Mouse (Mus musculus): Measurements from ENCODE around the gene Ncaph2.
A peak's percentile ranks its signal among the peaks of the same experiment; 100 is the strongest.

Gene Ncaph2

GRCm38 (mm10) chr15:89355241-89356187 lies at the start of gene Ncaph2, which contains the start of gene Lmf2:
TSS of gene Ncaph2 (plus strand) at chr15:89355719.
TSS of gene Lmf2 (minus strand) at chr15:89355659.
- peak; percentile 95 for DNase-seq

- DNase-seq = no peak
Measured at GRCm38 (mm10) chr15:89305966-89306365, 49.6 kb upstream of the Ncaph2 start.

- DNase-seq = no peak
Measured at GRCm38 (mm10) chr15:89307461-89307860, 48.1 kb upstream of the Ncaph2 start.

- DNase-seq = no peak
Measured at GRCm38 (mm10) chr15:89308406-89309139, 46.9 kb upstream of the Ncaph2 start.

GRCm38 (mm10) chr15:89309962-89310498 lies 45.5 kb upstream of the Ncaph2 start:
- no peak for DNase-seq

GRCm38 (mm10) chr15:89313359-89313758 lies 42.2 kb upstream of the Ncaph2 start:
- DNase-seq = no peak

- DNase-seq = no peak
Measured at GRCm38 (mm10) chr15:89314107-89314506, 41.4 kb upstream of the Ncaph2 start.

- peak; percentile 52 for DNase-seq
Measured at GRCm38 (mm10) chr15:89314511-89315189, 40.9 kb upstream of the Ncaph2 start.

- DNase-seq = peak; percentile 95
Measured at GRCm38 (mm10) chr15:89315190-89315731, 40.3 kb upstream of the Ncaph2 start, which contains the start of gene Sbf1. TSS of gene Sbf1 (minus strand) at chr15:89315311.

GRCm38 (mm10) chr15:89316146-89316545 lies 39.4 kb upstream of the Ncaph2 start:
- DNase-seq = no peak

- DNase-seq = no peak
Measured at GRCm38 (mm10) chr15:89321264-89321663, 34.3 kb upstream of the Ncaph2 start.

GRCm38 (mm10) chr15:89322670-89323522 lies 32.6 kb upstream of the Ncaph2 start, which contains the start of gene Adm2:
TSS of gene Adm2 (plus strand) at chr15:89322720.
- DNase-seq = no peak

- no peak for DNase-seq
Measured at GRCm38 (mm10) chr15:89323656-89324055, 31.9 kb upstream of the Ncaph2 start.

- DNase-seq = no peak
Measured at GRCm38 (mm10) chr15:89326441-89326840, 29.1 kb upstream of the Ncaph2 start.

- DNase-seq = no peak
Measured at GRCm38 (mm10) chr15:89334271-89334670, 21.2 kb upstream of the Ncaph2 start, which contains the start of gene Miox. TSS of gene Miox (plus strand) at chr15:89334398.

- no peak for DNase-seq
Measured at GRCm38 (mm10) chr15:89334774-89335537, 20.6 kb upstream of the Ncaph2 start.

GRCm38 (mm10) chr15:89336422-89336821 lies 19.1 kb upstream of the Ncaph2 start:
- DNase-seq = no peak

GRCm38 (mm10) chr15:89339696-89340095 lies 15.8 kb upstream of the Ncaph2 start:
- DNase-seq = no peak

GRCm38 (mm10) chr15:89340136-89340535 lies 15.4 kb upstream of the Ncaph2 start:
- no peak for DNase-seq

GRCm38 (mm10) chr15:89341678-89342077 lies 13.8 kb upstream of the Ncaph2 start:
- no peak for DNase-seq
